Mouse (Mus musculus): Measurements from ENCODE around the gene Tsku.

DNA sequence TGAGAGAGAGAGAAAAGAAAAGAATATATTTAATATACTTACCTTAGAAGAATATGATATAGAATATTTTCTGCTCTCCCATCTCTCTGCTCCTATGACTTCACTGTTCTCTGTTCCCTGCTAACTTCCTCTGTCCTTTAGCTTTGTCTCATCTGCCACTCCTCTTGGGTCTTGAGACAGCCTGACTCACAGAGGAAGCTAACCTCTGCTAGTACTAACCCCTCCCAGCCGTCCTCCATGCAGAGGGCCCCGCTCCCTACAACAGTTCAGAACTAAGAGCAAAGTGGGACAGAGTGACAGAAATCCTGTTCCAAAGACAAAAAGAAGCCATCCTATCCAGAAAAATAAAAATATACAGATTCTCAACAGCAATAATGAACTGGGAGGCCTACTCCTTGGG is 40.0 kb downstream of the Tsku start, which contains the start of gene Acer3:
- TF ChIP-seq CTCF (IDR thresholded peaks at IDR 0.05) (no peak), POLR2A (IDR thresholded peaks at IDR 0.05; ENCODE audit: insufficient read depth, low read depth, low read length) (no peak)
